Mouse (Mus musculus) layer of hippocampus, adult 9-10 months (tissue): ENCODE measurements at regions not wholly inside any gene's neighbourhood (a gene's known extent, or its start where the extent isn't known, plus 50 kb on each side); places are given as distances from the start of the nearest gene placed in this dataset.

Source experiments
- DNase-seq: peaks from one replicate; pipeline ENCODE4 v3.0.0; 2022; ENCODE audit warnings: low spot score

DNA sequence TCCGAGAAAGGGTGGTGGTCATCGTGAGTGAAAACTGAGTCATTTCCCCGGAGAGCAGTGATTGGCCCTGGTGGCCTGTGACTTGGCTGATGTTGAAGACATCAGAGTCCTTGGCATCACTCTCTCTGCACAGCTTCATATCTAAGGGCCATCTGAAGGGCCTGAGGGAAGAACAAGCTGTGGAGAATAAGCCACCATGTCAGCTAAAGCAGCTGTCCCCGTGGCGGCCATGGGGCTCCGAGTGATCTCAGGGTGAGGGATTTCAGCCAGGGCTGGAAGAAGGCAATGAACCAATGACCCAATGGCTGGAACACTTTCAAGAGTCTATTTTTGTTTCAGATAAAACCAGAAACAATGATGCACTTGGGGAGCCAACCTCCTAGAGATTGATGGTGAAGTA, 62.2 kb downstream of the Ttc32 start:
- DNase-seq: no peak

DNA sequence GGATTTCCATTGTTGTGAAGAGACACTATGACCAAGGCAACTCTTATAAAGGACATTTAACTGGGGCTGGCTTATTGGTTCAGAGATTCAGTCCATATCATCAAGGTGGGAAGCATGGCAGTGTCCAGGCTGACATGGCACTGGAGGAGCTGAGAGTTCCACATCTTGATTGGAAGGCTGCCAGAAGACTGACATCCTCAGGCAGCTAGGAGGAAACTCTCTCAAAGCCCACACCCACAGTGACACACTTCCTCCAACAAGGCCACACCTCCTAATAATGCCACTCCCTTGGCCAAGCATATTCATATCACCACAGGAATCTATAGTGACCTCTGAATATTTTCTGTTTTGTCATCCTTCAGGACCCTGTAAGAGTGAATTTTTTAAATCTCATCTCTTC, 65.3 kb downstream of the Ttc32 start:
- DNase-seq: no peak

DNA sequence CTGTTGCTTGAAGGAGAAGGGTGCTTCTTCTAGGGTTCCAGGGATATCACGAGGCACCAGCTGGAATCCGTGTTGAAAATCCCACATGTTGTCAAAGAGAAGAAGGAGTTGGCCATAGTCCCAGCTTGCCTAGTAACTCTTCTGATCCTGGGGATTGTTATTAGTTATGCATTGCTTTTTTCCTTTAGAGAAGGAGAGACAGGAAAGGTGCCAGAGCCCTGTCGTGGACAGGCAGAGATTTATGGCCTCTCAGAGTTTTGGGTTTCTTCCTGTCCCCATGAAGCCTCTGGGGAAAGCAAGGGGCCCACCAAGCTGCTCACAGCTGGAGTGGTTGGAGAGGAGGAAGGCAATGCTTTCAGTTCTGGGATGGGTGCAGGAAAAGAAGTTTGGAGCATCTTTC, 76.6 kb downstream of the Ttc32 start:
- DNase-seq: no peak

DNA sequence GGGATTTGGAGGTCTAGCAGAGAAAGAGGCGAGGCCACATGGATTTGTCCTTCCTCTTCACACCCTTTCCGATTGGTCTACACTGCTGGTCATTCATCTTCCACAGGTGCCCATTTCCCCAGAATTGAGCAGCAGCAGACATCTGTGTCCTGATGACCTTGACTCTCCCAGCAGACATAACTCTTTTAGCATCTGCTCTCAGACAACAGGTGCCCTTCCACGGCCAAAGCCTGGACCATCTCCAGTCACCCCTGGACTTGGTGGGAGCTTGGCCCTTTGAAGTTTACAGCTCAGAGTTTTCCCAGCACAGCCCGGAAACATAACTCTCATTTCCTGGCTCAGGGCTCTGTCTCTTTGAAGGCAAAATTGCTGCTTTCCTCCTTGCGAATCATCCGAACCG, 80.0 kb downstream of the Ttc32 start:
- no peak for DNase-seq

DNA sequence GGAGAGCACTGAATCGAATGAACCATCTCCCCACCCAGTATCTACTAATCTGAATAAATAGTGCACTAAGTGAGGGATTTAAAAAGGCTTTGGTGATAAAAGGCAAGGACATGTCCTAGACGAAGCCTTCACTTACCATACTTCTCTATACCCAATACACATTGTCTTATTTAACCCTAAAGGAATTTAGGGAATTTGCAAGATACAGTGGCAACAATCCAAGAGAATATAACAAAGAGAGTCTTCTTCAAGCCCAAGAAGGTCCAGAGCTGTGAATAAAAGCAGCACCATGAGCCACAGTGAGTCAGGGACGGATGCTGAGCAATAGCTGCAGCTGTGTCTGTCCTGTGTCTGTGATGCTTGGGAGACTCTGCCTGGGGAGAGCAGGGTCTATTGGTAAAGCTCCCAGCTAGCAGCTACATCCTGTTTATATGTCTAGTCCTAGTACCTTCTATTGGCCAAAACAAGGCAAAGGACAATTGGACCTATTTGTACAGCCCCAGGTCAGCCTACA, 82.4 kb downstream of the Ttc32 start:
- no peak for DNase-seq

DNA sequence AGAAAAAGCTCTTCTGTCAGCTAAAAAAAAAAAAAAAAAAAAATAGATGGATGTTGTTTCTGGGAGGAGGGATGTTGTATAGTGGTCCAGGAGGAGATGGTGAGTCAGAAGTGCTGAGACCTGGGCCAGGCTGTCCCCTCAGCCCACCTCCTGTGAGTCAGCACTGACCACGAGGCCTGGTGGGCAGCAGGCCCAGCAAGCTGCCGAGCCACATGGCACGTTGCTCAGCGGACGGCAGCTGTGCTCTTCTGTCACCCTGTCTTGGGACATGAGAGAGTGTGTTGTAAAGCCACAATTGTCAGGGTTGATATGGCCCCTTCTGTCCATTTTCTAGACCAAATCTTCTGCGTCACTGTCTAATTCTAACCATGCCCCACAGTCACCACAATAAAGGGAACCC, 83.9 kb downstream of the Ttc32 start:
- DNase-seq: no peak

DNA sequence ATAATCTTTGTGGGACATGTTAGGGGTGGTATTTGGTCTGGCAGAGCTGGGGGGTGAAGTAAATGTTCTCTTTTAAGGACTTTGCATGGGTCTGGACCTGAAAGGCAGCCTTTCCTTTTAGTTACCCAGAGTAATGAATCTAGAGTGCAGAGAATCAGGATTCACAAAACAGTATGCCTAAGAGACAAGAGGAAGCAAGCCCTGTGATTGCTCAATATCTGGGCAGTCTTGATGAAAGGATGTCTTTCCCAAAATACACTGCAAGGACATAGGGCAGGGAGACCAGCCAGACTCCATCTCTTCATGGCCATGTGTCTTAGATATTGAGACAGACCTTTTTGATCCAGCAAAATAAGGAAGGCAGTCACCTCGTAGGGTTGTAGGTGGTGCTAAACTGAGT, 84.3 kb downstream of the Ttc32 start:
- DNase-seq: no peak

- DNase-seq: no peak
These were observed 88.8 kb downstream of the Ttc32 start for GRCm38 (mm10) chr12:9118576-9118975.

DNA sequence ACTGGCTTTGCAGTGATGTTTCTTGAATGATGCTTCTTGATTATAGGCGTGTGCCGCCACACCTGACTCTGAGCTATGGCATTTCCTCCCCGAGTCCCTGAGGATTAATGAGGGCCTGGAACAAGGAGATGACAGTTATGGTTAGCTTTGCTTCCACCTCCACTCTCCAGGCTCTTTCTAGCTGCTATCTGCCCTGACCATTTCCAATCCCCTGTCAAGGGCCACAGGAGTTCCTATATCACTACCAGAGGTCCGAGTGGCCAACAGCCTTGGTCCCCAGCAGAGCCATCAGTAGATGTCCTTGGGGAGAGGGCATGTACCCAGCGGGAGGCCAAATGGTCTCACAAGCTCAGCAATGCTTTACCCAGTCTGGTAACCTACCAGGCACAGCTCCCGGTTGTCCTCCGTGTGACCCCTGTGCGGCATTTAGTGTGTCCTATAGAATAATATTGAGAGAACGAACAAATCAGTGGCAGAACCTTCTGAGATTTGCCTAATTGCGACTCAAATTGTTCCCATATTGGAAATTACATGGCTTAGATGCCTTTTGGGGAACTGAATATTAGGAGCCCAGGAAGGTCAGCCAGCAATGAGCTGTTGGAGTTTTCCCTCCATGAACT, 98.2 kb downstream of the Ttc32 start:
- DNase-seq: no peak

GRCm38 (mm10) chr12:9128581-9129275, 98.9 kb downstream of the Ttc32 start:
- no peak for DNase-seq

DNA sequence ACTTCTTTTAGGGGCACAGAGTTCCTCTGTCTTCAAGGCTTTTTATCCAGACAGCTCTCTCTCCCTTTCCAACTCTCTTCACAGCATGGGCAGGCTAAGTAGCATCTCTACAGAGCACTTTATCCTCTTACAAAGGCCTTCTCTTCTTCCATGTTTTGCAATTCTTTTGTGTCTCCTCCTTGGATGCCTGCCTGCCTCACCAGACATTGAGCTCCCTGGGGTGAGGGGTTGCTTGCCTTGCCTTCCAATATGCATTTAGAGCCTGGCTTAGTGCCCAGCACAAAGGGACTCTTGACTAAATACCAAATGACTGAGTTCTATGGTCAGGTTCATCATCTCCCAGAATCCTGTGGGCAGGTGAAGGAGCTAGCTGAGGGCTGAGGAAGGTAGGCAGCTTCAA, 102.8 kb downstream of the Ttc32 start:
- no peak for DNase-seq

GRCm38 (mm10) chr12:9133890-9134870, 104.4 kb downstream of the Ttc32 start:
- DNase-seq: no peak

- DNase-seq: no peak
These were observed 121.2 kb downstream of the Ttc32 start for GRCm38 (mm10) chr12:9151001-9151400.

GRCm38 (mm10) chr12:9151426-9151825, 121.6 kb downstream of the Ttc32 start:
- no peak for DNase-seq

GRCm38 (mm10) chr12:9154491-9154890, 124.7 kb downstream of the Ttc32 start:
- no peak for DNase-seq

DNA sequence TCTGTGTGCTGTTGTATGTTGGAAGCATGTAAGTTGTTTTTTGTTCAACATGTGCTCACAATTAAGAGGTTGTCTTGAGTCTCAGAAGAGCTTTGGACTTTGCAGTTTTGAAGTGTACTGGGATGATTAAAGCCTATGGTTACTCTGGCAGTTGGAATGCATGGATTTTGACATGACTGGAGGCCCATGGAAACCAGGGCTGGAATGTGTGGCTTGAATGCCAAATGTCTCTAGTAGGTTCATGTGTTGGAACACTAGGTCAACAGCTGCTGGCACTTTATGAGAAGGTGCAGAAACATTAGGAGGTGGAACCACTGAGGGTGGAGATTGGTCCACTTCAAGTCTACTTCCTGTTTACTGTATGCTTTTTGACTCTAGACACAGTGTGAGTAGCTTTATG, 127.0 kb downstream of the Ttc32 start:
- no peak for DNase-seq

DNA sequence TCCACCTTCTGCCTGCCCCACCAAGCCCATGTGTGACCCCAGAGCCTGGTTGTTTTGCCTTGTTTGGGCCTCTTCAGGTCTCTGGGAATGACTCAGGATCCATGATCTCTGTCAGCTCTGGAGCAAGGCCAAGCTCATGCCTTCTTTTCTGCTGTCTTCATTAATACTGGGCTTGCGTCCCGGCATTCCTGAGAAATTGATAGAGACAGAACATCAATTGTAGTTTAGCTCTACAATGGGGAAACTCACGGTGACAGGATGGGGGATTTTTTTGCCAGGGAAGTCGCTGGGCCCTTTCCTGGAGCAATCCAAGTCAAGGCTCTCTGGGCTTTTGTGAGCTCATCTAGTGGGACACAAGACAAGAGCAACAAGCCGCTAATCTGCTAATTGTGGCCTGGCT, 129.0 kb downstream of the Ttc32 start:
- DNase-seq: no peak

DNA sequence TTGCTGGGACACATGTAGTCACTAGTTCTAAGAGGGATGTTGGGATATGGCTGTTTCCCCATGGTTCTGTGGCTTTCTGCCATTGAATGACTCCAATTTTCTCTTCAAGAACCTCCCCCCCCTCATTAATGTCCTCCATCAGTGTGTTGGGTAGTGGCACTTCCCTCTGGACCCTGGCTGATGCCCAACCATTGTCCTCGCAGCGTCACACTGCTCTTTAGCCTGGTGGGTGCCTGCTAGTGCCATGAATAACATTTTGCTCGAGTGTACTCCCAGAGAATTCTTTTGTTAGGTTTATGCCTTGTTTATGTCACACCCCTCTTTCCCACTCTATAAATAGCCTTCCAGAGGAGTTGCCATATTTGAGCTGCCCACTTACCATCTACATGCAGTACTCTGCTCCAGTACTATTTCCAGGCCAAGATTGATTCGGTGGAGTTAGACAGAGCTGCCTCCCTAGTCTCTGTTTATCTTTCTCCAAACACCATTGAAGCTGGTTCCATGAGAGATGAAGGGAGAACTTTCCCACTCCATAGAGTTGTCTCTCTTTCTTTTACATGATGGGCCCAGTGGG, 135.7 kb downstream of the Ttc32 start:
- DNase-seq: no peak

DNA sequence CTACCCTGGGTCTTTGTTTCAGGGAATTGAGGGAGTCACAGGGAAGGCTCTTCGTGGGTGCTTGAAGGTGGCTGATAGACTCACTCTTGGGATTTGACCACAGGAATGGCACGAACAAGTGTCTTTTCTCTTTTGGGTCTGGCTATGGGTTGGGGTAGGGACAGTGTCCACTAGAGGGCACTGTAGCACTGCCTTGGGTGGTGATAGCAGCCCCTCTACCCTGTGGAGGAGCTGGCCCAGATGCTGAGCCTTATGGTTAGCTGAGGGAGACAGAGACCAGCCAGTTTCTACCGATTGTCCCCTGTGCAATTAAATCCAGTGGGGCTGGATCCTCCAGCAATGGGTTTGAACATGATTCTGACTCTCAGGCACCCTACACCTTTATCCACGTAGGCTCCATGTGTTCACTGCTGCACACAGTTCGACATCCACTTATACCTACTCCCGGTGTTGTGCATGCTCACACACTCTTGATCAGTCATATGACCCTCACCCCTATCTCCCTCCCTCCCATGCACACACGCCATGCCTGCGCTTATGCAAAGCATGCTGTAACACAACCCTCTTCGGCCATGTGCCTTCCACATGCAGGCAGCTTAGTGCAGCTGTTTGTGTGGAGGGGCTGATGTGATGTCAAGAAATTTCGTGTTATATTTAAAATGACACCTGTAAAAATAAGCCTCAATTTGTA, 136.6 kb downstream of the Ttc32 start:
- DNase-seq: no peak

- no peak for DNase-seq
These were observed 139.2 kb downstream of the Ttc32 start for GRCm38 (mm10) chr12:9169008-9169407.

GRCm38 (mm10) chr12:9173680-9174079, 143.9 kb downstream of the Ttc32 start:
- no peak for DNase-seq

DNA sequence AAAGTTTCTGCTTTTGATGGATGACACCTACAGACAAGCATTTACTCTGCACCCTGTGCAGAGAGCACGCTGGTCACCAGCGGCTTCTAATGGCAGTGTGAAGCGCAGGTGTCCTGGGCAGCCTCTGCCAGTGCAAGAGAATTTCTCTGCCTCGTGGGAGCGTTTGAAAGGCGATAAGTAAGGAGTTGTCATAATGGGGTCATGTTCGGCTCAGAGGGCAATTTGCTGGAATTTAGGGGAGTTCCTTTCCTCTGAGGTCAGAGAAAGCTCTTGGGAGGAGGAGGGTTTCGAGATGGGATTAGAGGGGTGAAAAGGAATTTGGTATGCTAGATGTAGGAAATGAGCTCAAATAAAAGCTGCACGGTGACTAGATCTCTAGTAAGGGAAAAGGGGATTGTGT, 144.5 kb downstream of the Ttc32 start:
- no peak for DNase-seq
